In the genomic region with DNA sequence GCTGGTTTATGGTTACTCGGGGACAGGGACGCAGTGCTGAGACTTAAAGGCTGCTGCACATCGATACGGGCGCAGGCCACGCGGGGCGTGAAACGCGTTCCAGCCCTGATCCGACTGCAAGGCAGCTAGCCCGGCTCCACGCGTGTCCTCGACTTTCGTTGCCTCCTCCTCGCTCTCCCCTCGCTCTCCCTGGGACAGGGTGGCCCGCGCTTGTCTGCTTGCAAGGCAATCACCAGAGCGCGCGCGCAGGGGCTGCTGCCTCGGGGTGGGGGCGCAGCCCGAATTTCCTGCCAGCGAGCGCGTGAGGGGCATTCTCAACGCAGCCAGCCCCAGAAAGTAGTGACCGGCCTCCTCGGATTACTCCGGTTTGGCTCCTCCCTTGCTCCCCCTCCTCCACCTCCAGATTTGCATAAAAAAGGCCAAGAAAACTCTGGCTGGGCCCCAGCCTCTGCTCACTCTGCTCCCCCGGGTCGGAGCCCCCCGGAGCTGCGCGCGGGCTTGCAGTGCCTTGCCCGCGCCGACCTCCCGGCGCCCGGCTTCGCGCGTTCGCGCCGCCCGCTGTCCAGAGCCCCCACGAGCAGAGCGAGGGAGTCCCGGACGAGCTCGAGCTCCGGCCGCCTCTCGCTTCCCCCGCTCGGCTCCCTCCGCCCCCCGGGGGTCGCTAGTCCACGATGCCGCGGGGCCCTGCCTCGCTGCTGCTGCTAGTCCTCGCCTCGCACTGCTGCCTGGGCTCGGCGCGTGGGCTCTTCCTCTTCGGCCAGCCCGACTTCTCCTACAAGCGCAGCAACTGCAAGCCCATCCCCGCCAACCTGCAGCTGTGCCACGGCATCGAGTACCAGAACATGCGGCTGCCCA, we compare ENCODE assay signal across 8 mouse cellular contexts. TPM values are rescaled to one million over a fixed set of nuclear protein-coding genes. Genes with fewer than 3 reads are reported as not detected.
DNase-seq lines count a peak whose midpoint lies in the region; ATAC-seq and TF ChIP-seq lines count a peak whose summit lies in the region.

TSS of gene Sfrp2 (plus strand) at position 451 of the 855 bp plus-strand sequence.

- peak within 1 kb of the TSS; percentile 54 for H3K9ac ChIP-seq in lung, embryonic 15.5 days
- H3K9ac ChIP-seq in kidney, postnatal 0 days (ENCODE audit: low read depth, low read length), result peak within 1 kb of the TSS; percentile 63
- peak within 1 kb of the TSS; percentile 44; the same call in 1 of the 2 replicates for H3K9ac ChIP-seq in stomach, embryonic 15.5 days

- no peaks in the 10 kb centered on the region for H3K9me3 ChIP-seq in lung, embryonic 15.5 days
- no peaks in the 10 kb centered on the region for H3K9me3 ChIP-seq in kidney, postnatal 0 days (replicated peaks; ENCODE audit: low read length)
- no peaks in the 10 kb centered on the region for H3K9me3 ChIP-seq in stomach, embryonic 15.5 days

- peaks cover 38% of the 10 kb centered on the region for H3K27me3 ChIP-seq in lung, embryonic 15.5 days
- peaks cover 10% of the 10 kb centered on the region; the same call in 1 of the 2 replicates for H3K27me3 ChIP-seq in kidney, postnatal 0 days (ENCODE audit: insufficient read depth, low read length)
- H3K27me3 ChIP-seq in stomach, embryonic 15.5 days (replicated peaks), result peaks cover 20% of the 10 kb centered on the region

- peak; percentile 81 for ATAC-seq in lung, embryonic 15.5 days (ENCODE audit: borderline replicate concordance, extremely low read depth, low FRiP score, low TSS enrichment)
- ATAC-seq in granulocyte monocyte progenitor cell, adult 5-6 weeks (replicated peaks; ENCODE audit: poor library complexity, severe bottlenecking), result peak; percentile 27
- ATAC-seq in kidney, postnatal 0 days (replicated peaks; ENCODE audit: low FRiP score, low read depth), result peak; percentile 72
- ATAC-seq in stomach, embryonic 15.5 days (ENCODE audit: insufficient read depth, low FRiP score, low read depth), result peak; percentile 72
- ATAC-seq in erythroid progenitor cell, adult 5-6 weeks (replicated peaks; ENCODE audit: low FRiP score, poor library complexity, severe bottlenecking), result no peak

- peak within 1 kb of the TSS; percentile 16; the same call in 1 of the 2 replicates for H3K27ac ChIP-seq in lung, embryonic 15.5 days
- H3K27ac ChIP-seq in brown adipose tissue, adult 24 weeks (replicated peaks; ENCODE audit: low read depth, low read length), result no peak within 1 kb of the TSS
- peak within 1 kb of the TSS; percentile 54; the same call in 1 of the 2 replicates for H3K27ac ChIP-seq in kidney, postnatal 0 days
- H3K27ac ChIP-seq in stomach, embryonic 15.5 days, result peak within 1 kb of the TSS; percentile 32; the same call in 1 of the 2 replicates

- DNase-seq in lung, adult 18-20 months, result no peak
- peak; percentile 86 for DNase-seq in kidney, postnatal 0 days (ENCODE audit: low spot score)
- peak; percentile 91 for DNase-seq in mesoderm, embryonic 11.5 days (ENCODE audit: low read depth, low spot score)

- peaks cover 28% of the 10 kb centered on the region for H3K4me1 ChIP-seq in lung, embryonic 15.5 days
- peaks cover 2% of the 10 kb centered on the region; the same call in 1 of the 2 replicates for H3K4me1 ChIP-seq in brown adipose tissue, adult 24 weeks (ENCODE audit: control insufficient read depth, insufficient read depth, insufficient read length, low read length)
- peaks cover 4% of the 10 kb centered on the region; the same call in 1 of the 2 replicates for H3K4me1 ChIP-seq in kidney, postnatal 0 days (replicated peaks; ENCODE audit: insufficient read depth, low read length)
- peaks cover 29% of the 10 kb centered on the region for H3K4me1 ChIP-seq in stomach, embryonic 15.5 days

- under 1% methylated on average over 82 of the region's 82 CpGs for WGBS in lung, embryonic 15.5 days
- under 1% methylated on average over 82 of the region's 82 CpGs for WGBS in kidney, postnatal 0 days
- WGBS in stomach, embryonic 15.5 days, result under 1% methylated on average over 82 of the region's 82 CpGs

- H3K4me2 ChIP-seq in lung, embryonic 15.5 days, result peak within 1 kb of the TSS; percentile 96
- H3K4me2 ChIP-seq in kidney, postnatal 0 days (ENCODE audit: low read length), result peak within 1 kb of the TSS; percentile 98
- peak within 1 kb of the TSS; percentile 98 for H3K4me2 ChIP-seq in stomach, embryonic 15.5 days

- 0 out of 2 replicates have a peak, but pooled peaks have one; percentile 1 for TF ChIP-seq CTCF in kidney, postnatal 0 days (IDR thresholded peaks at IDR 0.05; ENCODE audit: low read depth)

- peak within 1 kb of the TSS; percentile 52 for H3K4me3 ChIP-seq in lung, embryonic 15.5 days
- peak within 1 kb of the TSS; percentile 41 for H3K4me3 ChIP-seq in brown adipose tissue, adult 24 weeks (ENCODE audit: insufficient read depth, low read depth, low read length)
- H3K4me3 ChIP-seq in kidney, postnatal 0 days (replicated peaks; ENCODE audit: low read depth, low read length), result peak within 1 kb of the TSS; percentile 46
- H3K4me3 ChIP-seq in stomach, embryonic 15.5 days (replicated peaks), result peak within 1 kb of the TSS; percentile 52

- no peaks in the 10 kb centered on the region for H3K36me3 ChIP-seq in lung, embryonic 15.5 days
- H3K36me3 ChIP-seq in kidney, postnatal 0 days (ENCODE audit: insufficient read depth, low read length), result no peaks in the 10 kb centered on the region
- H3K36me3 ChIP-seq in stomach, embryonic 15.5 days, result no peaks in the 10 kb centered on the region

RNA-seq across cellular contexts. Expression of gene Sfrp2, which starts in this region (rescaled TPM):
- polyA plus RNA-seq in lung, embryonic 15.5 days (2015; fragmentation: Nextera tagmentation; extraction: Ambion mirVana), result 85.4 and 86.6 TPM in 2 replicates
- 6.7 and 8.1 TPM in 2 replicates for polyA plus RNA-seq in brown adipose tissue, adult 24 weeks (2012; ENCODE audit: insufficient read depth, insufficient read length, missing spikeins)
- not detected in 2 replicates for total RNA-seq in granulocyte monocyte progenitor cell, adult 5-6 weeks (2014; fragmentation: Nextera tagmentation)
- not detected in 2 replicates for total RNA-seq in granulocyte monocyte progenitor cell, adult 5-6 weeks (2017)
- 126 and 128 TPM in 2 replicates for polyA plus RNA-seq in kidney, postnatal 0 days (2015; fragmentation: Nextera tagmentation; extraction: Ambion mirVana)
- polyA plus RNA-seq in stomach, embryonic 15.5 days (2015; fragmentation: Nextera tagmentation; extraction: Ambion mirVana), result 127 and 148 TPM in 2 replicates
- total RNA-seq in erythroid progenitor cell, adult 5-6 weeks (2015; ENCODE audit: low replicate concordance), result not detected in 2 replicates
- total RNA-seq in erythroid progenitor cell, adult 5-6 weeks (2017; ENCODE audit: low replicate concordance), result not detected in 2 replicates

Comparison
In these comparisons a context has a peak if more than half of its experiments do, and no peak if none do; other contexts are left out.
1. Peak in ATAC-seq in granulocyte monocyte progenitor cell, adult 5-6 weeks; RNA of the gene not detected or under 1 TPM.
2. DNase-seq: peak in kidney, postnatal 0 days (single experiment) and mesoderm, embryonic 11.5 days (single experiment); none in lung, adult 18-20 months (0 of 2).
3. Peak in every context shown above with its lines, with median percentiles within 50 percentile points of each other: H3K4me2 ChIP-seq, H3K4me3 ChIP-seq and H3K9ac ChIP-seq.